Mouse (Mus musculus): ENCODE results near the gene Cmah.

DNA sequence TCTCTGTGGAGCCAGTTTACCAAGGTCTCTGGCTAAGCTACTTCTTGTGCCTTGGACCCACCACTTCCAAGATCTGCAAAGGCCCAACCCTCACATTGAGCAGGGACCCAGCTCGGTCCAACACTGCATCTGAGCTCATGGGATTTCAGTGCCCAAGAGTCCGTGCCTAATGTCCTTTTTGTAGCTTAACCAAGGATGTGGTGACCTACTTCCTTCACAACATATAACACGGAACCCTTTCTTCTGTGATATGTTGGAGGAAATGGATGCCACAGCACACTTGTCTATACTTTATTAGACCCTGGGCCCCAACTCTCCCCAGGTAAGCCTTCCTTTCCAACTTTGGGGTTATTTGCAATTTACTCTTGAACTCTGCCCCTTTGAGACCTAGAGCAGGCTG, 186.5 kb downstream of the Cmah start:
- no peak for TF ChIP-seq POLR2A (IDR thresholded peaks at IDR 0.05; ENCODE audit: borderline replicate concordance, extremely low read depth, insufficient read depth, insufficient read length, poor library complexity, severe bottlenecking)
- no peak for TF ChIP-seq CTCF (IDR thresholded peaks at IDR 0.05; ENCODE audit: borderline replicate concordance, extremely low read depth, insufficient read depth, insufficient read length)
